Mouse (Mus musculus) kidney, adult 2 months (tissue): ENCODE results near the gene Grhl1. TPM values are rescaled to one million over a fixed set of nuclear protein-coding genes. Genes with fewer than 3 reads are reported as not detected.

Experiments
- DNase-seq: peaks from one replicate; pipeline ENCODE4 v3.0.0; 2021
- H3K27ac ChIP-seq: fragments of 200-500 bp; 2 replicates; pipeline ENCODE4 v1.5.1; 2012; ENCODE audit warnings: low read depth, low read length, control low read depth, inconsistent platforms; ENCODE audit not compliant: insufficient read depth
- H3K27me3 ChIP-seq: fragments of 200-500 bp; replicated peaks from 2 replicates; pipeline ENCODE4 v1.6.1; 2012; ENCODE audit warnings: mild to moderate bottlenecking, moderate library complexity, low read length, inconsistent platforms; ENCODE audit not compliant: control insufficient read depth, insufficient read depth
- H3K36me3 ChIP-seq: fragments of 200-500 bp; 2 replicates; pipeline ENCODE4 v1.6.1; 2012; ENCODE audit warnings: mild to moderate bottlenecking, moderate library complexity, low read length, inconsistent platforms; ENCODE audit not compliant: control insufficient read depth, insufficient read depth
- H3K4me1 ChIP-seq: fragments of 200-500 bp; 2 replicates; pipeline ENCODE4 v1.6.1; 2011; ENCODE audit warnings: low read length; ENCODE audit not compliant: control insufficient read depth, insufficient read depth
- H3K4me3 ChIP-seq: fragments of 200-500 bp; 2 replicates; pipeline ENCODE4 v1.5.1; 2011; ENCODE audit warnings: mild to moderate bottlenecking, low read depth, low read length, control low read depth; ENCODE audit not compliant: insufficient read depth
- CTCF ChIP-seq: fragments of 200-500 bp; conservative IDR thresholded peaks from 2 replicates; pipeline ENCODE4 v1.5.1; 2011; ENCODE audit warnings: low read depth, mild to moderate bottlenecking, control low read depth, low read length, moderate library complexity, mixed read lengths; ENCODE audit not compliant: insufficient read depth, insufficient read length
- POLR2A ChIP-seq: fragments of 200-500 bp; IDR thresholded peaks from one replicate; pipeline ENCODE4 v1.6.1; 2011; ENCODE audit warnings: low read depth, low read length, control low read depth
- WGBS: fragments of 180-500 bp; shearing (Covaris S2); methylation state at CpG from one replicate; pipeline ENCODE4 v1.1.7; 2018; 5-methylcytosine and 5-hydroxymethylcytosine counted together
- polyA plus RNA-seq: library from polyadenylated mRNA; depleted of rRNA; stranded (reverse); fragments of >200 nt; gene quantifications from 2 replicates; pipeline ENCODE4 v1.2.3, GENCODE M21; 2012

Gene Grhl1
- polyA plus RNA-seq, 1 experiment, result 0.72 TPM

DNA sequence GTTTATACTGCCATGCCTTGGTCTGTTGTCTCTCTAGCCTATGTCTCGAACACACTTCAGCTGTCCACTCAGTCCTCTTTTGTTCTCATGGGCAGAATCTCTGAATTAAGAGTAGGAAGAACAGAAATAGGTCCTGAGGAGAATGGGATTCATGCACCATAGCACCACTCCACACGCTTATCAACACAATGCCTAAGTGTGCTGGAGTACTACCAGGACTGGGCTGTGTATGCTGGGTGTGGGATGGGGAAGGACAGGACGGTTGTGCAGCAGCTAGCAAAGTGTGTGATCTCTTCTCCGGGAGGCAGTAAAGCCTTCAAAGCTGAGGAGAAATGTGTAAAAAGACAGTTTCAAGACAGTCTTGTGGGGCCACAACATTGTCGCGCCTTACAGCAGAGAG lies 23.2 kb upstream of the Grhl1 start:
- 95% methylated on average over 6 of the region's 6 CpGs for WGBS
- no peaks in the 10 kb centered on the region for H3K4me1 ChIP-seq
- DNase-seq, result no peak
- no peak for TF ChIP-seq CTCF
- TF ChIP-seq POLR2A, result no peak
- H3K27me3 ChIP-seq, result no peaks in the 10 kb centered on the region
- no peaks in the 10 kb centered on the region; the same call in 1 of the 2 replicates for H3K36me3 ChIP-seq
- no peak overlapping the region for H3K4me3 ChIP-seq
- no peak overlapping the region for H3K27ac ChIP-seq

DNA sequence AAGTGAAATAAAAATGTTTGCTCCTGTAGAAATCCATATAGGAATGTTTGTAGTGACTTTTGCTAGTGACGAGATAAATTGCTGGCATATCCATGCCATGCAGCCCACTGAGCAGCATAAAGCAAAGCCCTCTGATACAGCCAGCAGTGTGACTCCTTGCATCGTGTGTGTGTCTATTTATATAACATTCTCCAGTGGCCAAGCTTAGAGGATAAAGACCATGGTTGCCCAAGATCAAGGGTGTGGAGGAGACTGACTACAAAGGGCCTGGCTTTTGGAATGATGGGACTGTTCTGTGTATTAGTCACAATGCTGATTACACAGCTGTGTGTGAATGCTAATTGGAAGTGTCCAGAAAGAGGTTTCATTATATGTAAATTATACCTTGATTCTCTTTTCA lies 19.6 kb upstream of the Grhl1 start:
- WGBS, result 85% methylated on average over 2 of the region's 2 CpGs
- DNase-seq, result no peak
- TF ChIP-seq CTCF, result no peak
- TF ChIP-seq POLR2A, result no peak
- H3K36me3 ChIP-seq, result no peaks in the 10 kb centered on the region; the same call in 1 of the 2 replicates
- no peak overlapping the region for H3K4me3 ChIP-seq
- H3K4me1 ChIP-seq, result no peaks in the 10 kb centered on the region
- no peak overlapping the region for H3K27ac ChIP-seq
- H3K27me3 ChIP-seq, result no peaks in the 10 kb centered on the region

DNA sequence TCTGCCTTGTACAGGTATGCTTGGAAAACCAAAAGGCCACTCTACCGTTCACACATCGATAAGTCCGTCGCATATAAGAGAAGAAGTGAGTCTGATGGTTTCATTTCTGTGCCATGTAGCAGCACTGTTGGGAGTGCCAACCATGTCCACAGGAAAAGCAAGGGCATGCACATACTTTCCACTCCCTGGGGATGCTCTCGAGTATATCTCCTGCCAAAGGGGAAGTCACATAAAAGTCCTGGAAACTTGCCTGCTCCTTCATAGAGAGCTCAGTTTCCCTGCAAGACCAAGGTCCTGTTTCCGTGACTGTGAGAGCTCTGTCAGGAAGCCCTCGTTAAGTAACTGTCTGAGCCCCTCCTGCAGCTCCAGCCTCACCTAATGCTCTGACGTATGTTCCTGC lies 16.1 kb upstream of the Grhl1 start:
- no peak overlapping the region for H3K4me3 ChIP-seq
- no peaks in the 10 kb centered on the region; the same call in 1 of the 2 replicates for H3K36me3 ChIP-seq
- 73% methylated on average over 8 of the region's 8 CpGs for WGBS
- DNase-seq, result no peak
- no peak overlapping the region for H3K27ac ChIP-seq
- no peaks in the 10 kb centered on the region for H3K4me1 ChIP-seq
- TF ChIP-seq CTCF, result no peak
- no peak for TF ChIP-seq POLR2A
- H3K27me3 ChIP-seq, result no peaks in the 10 kb centered on the region

DNA sequence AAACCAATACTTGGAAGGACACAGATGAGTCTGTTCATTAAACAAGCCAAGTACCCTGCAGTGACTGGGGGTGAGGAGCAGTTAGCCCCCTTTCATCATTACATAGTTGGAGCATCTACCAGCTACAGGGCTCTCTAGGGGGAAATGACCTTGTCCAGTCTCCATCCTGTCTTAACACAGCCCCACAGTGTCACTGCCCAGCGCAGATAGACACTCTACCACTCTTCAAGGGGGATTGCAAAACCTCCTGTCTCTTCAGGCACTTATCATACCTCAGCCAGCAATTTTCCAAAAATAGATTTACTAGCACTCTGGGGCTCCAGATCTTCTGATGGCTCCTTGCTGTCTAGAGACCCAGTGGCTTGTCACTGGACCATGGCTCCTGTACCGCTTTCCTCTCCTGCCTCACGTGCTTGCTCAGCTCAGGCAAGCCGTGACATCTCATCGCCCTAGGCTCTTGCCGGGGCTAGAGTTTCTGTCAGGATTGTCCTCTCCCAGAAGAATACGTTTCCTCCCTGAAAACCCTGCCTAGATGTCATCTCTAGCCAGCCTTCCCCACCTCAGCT lies 8.6 kb upstream of the Grhl1 start:
- Histone ChIP-seq H3K27ac (no peak overlapping the region), H3K4me1 (no peaks in the 10 kb centered on the region), H3K27me3 (no peaks in the 10 kb centered on the region), H3K4me3 (no peak overlapping the region), H3K36me3 (no peaks in the 10 kb centered on the region)
- TF ChIP-seq POLR2A (no peak), CTCF (no peak)
- WGBS, result 82% methylated on average over 7 of the region's 7 CpGs
- DNase-seq, result no peak

DNA sequence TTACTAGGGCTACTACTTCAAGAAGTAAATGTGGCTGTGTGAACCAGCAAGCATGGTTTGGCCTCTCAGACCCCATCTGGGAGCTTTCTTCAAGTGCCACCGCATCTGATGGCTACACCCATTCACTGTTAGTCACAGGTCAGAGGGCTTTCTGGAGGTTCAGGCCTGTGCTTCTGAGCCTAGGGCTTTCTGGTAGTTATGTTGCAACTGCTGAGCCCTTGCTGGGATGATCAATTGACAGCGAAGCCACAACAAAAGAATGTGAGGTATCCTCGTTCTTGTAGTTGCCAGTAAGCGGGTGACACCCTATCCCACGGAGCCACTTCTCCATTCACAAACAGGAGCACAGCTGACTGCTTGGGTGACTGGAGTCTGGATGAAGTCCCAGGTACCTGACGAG lies 6.8 kb upstream of the Grhl1 start:
- TF ChIP-seq POLR2A (no peak), CTCF (no peak)
- Histone ChIP-seq H3K36me3 (no peaks in the 10 kb centered on the region), H3K27me3 (no peaks in the 10 kb centered on the region), H3K4me3 (no peak overlapping the region), H3K4me1 (no peaks in the 10 kb centered on the region), H3K27ac (no peak overlapping the region)
- 75% methylated on average over 6 of the region's 6 CpGs for WGBS
- no peak for DNase-seq

DNA sequence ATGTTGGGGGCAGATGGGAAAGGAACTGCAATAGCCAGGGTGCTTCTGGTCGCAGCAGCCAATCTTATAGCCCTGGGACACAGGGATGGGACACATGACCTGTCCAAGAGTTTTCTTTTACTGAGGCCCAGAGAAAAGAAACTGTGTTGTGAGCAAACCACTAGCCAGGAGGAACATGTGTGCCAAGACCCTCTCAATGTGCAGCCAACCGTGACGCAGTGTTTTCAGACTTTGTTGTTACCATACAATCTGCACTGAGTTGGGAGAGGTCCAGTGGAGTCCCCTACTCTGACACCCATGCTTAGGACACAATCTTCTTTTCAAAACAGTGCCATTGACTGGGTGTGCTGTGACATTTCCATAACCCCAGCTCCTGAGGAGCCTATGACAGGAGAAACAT lies 4.5 kb upstream of the Grhl1 start:
- H3K27me3 ChIP-seq, result peaks cover 2% of the 10 kb centered on the region; the same call in 1 of the 2 replicates
- H3K36me3 ChIP-seq, result no peaks in the 10 kb centered on the region
- no peak overlapping the region for H3K27ac ChIP-seq
- H3K4me3 ChIP-seq, result no peak overlapping the region
- WGBS, result 70% methylated on average over 3 of the region's 3 CpGs
- TF ChIP-seq POLR2A (no peak), CTCF (no peak)
- no peaks in the 10 kb centered on the region for H3K4me1 ChIP-seq
- no peak for DNase-seq

DNA sequence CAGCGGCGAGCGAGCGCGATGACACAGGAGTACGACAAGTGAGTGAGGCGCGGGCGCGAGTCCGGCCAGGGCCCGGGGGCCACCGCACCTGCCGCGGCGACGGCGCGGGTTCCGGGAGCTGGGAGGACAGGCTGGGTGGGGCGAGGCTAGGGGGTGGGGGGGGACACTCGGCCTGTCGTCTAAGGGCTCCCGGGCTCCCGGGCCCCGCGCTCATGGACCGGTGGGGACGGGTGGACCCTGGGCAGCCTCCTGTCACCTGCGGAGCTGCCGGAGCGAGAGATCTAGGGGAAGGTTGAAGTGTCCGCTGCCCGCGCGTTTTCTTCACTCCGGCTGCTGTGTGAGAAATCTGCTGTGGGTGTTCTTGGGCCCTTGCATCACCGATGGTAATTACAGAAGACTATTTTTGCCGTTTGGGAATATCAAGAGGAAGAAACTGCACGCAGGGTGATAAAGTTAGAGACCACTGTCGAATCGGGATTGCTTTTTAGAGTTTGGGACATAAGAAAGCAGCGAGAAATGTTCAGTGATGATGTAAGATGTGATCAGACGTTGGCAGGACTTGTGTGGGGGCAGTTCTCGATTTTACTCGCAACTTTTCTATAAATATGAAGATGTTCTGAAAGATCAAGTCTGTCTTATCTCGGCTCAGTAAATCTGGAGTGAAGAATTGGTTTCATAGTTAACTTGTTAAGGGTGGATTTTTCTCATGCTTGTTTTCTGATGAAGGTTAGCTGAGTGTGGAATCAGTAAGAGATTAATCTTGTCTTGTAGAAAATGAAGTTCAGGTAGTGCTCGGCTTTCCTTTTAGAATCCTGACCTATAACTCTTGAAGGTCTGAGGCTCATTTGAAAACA lies 565 bp downstream of the Grhl1 start:
- H3K27ac ChIP-seq, result no peak overlapping the region
- peaks cover 2% of the 10 kb centered on the region; the same call in 1 of the 2 replicates for H3K27me3 ChIP-seq
- no peak for TF ChIP-seq POLR2A
- no peak for TF ChIP-seq CTCF
- H3K36me3 ChIP-seq, result no peaks in the 10 kb centered on the region
- peak overlapping the region; percentile 69 for H3K4me3 ChIP-seq
- no peaks in the 10 kb centered on the region; the same call in 1 of the 2 replicates for H3K4me1 ChIP-seq
- no peak for DNase-seq
- 5% methylated on average over 48 of the region's 48 CpGs for whole genome bisulfite sequencing
